Mouse (Mus musculus) duodenum, adult 2 months (tissue): ENCODE data around the gene Gm42791. TPM values are rescaled to one million over a fixed set of nuclear protein-coding genes. Genes with fewer than 3 reads are reported as not detected.

Experiments
- polyA plus RNA-seq: library from polyadenylated mRNA; depleted of rRNA; stranded (reverse); fragments of >200 nt; gene quantifications from 2 replicates; pipeline ENCODE4 v1.2.3, GENCODE M21; 2012; ENCODE audit warnings: low replicate concordance; rRNA removed

The Gm42791 gene
- not detected in 2 replicates for polyA plus RNA-seq

GRCm38 (mm10) chr5:148994706-148995414 lies at the start of gene Gm42791:
TSS of gene Gm42791 (minus strand) at chr5:148995147.

GRCm38 (mm10) chr5:148929116-148929449 lies 65.9 kb downstream of the Gm42791 start, which contains the start of gene Katnal1:
TSS of gene Katnal1 (minus strand) at chr5:148929320.

Other genes with a start within 250 kb of the Gm42791 start
- 0.69 and 0.97 TPM in 2 replicates for gene Katnal1, start 65.8 kb downstream of the Gm42791 start, polyA plus RNA-seq
- gene Uspl1, start 189.2 kb upstream of the Gm42791 start, polyA plus RNA-seq: 2.2 and 2.6 TPM in 2 replicates
- gene Hmgb1, start 189.3 kb upstream of the Gm42791 start, polyA plus RNA-seq: 3.4 and 4.4 TPM in 2 replicates